Mouse (Mus musculus): ENCODE measurements around the gene Atp2b2.

The Atp2b2 gene

DNA sequence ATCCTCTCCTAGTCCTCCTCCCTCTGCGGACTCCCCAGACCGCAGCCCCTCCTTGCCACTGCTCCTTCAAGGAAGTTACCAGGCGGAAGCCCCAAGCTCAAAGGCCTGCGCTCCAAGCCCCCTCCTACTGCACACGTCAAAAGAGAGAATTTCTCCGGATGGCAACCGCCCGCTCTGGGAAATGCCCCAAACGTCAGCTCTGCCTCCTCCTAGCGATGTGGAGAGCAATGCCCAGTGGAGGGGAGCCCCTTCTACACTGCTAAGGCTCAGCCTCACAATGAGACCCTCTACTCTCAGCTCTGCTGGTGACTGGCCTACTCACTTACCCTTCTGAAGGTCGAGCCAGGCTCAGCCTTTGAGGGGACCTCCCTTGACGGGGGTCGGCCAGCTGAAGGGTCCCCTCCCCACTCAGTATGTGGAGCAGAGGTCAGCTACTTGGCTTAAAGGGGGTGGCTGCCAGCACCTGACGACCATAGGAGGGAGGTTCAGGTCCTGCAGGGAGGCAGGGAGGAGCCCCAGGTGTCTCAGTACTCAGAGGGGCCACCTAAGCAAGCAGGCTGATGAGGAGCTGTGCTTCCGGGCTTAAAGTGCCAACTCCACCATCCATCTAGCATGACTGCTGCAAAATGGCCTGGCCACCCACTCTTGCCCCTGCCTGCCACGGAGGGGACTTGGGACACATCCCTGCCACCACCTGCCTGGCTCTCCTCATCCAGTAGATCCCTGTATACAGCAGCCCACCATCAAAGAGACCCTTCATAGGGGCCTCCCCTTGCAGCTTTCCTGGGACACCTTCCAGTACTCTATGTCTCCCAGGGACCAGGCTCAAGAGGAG lies 152.2 kb downstream of the Atp2b2 start:
- CTCF ChIA-PET: interaction anchor here (0.6 kb wide), 1 partner anchor 820 kb away, joined by 4 read pairs; no protein-coding TSS in a partner anchor

DNA sequence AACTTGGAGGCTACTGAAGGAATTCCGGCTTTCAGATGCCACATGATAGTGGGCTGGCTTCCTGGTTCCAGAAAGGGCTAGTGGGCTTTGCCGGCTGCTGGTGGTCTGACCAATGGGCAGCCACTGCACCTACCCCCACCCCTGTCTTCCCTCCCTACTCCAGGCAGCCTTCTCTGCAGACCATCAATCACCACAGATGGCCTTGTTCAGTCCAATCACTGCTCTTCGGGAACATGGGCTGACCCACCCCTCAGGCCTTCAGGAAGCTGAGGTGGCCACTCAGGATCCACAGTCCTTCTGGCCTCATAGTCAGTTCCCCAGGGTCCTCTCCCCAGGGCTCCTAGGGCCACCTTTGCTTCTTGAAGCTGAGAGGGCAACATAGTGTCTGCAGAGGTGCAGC lies 153.2 kb downstream of the Atp2b2 start:
- CTCF ChIA-PET: no interaction called here

DNA sequence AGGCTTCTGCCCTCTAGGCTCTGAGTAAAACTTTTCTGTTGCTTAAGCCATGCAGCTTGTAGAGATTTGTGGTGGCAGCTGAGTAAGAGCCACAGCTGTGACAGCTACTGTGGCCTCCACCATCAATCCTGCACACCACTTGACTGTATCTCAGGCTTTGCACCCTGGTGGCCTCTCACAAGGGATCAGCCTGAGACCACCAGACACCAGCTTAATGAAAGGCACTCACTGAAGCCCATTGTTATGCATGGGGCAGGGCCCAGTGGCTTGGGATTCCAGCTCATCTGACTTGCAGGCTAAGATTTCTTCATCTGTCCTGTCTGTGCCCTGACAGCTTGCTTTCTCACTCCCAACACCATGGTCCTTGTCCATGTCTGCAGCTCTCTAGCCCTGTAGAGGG lies 155.5 kb downstream of the Atp2b2 start:
- CTCF ChIA-PET: no interaction called here

DNA sequence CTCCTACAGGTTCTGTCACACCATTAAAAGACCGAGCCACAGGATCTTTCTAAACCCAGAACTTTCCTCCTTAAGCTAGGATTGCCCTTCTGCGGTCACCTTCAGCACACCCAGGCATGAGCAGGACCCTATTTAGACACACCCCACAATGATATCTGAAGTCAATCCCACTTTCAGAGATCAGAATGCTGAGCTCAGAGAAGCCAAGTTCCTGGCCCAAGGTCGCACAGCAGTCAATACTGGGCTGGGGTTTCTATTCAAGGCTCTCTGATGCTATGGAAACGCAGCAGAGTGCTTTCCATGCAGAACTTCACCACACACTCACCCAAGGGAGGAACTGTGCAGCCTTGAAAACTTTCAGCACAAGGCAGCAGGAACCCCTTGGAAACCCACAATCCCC lies 157.6 kb downstream of the Atp2b2 start:
- CTCF ChIA-PET: no interaction called here

DNA sequence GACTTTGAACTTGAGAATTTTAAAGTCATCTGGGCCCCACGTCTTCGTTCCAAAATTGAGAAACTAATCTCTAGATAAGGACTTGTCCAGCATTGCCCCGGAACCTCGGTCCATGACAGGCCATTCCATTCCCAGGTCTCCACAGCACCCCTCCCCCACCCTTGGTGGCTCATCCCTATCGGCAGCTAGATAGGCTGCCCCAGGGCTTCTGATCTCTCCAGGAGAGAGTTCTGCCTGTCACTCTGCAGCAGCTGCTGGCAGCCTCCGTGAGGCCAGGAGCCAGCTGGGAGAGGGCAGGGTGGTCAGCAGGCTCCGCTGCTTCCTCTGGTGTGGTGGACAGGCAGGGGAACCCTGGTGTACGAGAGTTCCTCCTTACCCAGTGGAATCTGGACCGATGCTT lies 159.2 kb downstream of the Atp2b2 start:
- CTCF ChIA-PET: no interaction called here

DNA sequence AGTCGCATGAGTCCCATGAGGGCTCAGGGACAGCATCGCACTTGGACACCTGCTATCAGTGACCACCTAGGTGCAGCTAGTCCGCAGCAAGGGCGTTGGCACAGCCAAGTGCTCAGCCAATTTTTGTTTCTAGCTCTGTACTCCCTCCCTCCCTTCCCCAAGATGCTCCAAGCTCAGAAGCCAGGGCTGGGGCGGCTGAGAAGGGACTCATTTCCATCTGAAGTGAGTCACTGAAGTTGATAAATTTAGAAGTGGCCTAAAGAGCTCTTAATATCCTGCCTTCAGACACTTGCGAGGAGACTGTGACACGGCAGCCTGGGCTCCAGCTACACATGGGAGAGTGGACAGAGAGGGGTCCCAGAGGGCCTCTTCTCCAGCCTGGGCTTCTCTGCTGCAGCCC lies 160.0 kb downstream of the Atp2b2 start:
- CTCF ChIA-PET: no interaction called here

DNA sequence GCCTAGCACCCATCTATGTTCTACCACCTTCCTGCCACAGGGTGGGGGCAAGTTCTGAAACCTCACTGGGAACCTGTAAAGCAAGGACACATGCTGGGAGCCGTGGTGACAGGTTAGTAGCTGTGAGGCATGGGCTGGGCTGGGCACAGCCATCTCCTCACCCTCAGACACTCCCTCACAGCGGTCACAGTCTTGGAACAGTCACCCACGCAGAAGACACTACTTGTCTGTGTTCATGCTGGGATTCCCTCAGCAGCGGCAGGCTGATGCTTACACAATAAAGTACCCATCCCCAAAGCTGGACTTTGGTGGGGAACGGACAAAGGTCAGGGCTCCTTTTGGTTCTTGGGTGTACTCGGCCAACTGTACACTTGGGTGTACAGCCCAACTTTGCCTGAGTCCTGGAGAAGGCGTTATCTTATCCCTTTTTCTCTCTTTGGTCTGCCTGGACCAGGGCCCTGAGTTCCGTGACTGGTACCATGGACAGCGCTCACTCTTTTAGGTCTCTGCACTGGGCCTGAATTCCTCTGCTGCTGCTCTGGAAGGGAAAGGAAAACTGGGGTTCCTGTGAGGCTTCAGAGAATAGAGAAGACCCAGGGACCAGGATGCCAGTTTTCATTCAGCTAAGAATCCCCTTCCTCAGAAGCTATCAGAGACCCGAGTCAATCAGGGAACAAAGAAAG lies 160.7 kb downstream of the Atp2b2 start:
- CTCF ChIA-PET: no interaction called here

DNA sequence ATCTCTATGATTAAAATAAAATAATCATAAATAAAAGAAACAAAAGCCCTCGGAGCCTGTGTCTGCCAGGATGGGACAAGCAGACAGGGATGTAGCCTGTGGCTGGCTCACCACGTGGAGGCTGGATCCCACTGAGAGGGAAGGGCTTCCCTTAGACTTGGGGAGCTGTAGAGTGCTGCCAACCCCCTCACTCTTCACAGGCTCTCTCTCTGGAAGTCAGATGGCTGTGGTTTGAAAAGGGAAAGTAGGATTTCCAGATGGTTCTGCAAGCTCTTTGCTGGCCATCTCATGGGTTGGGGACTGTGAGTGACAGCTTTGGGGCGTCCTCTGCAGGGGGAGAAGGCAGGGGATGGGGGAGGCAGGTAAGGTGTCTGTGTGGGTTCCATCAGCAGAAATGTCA lies 163.0 kb downstream of the Atp2b2 start:
- CTCF ChIA-PET: interaction anchor here (0.6 kb wide), 1 partner anchor 440 kb away, joined by 3 read pairs; no protein-coding TSS in a partner anchor

DNA sequence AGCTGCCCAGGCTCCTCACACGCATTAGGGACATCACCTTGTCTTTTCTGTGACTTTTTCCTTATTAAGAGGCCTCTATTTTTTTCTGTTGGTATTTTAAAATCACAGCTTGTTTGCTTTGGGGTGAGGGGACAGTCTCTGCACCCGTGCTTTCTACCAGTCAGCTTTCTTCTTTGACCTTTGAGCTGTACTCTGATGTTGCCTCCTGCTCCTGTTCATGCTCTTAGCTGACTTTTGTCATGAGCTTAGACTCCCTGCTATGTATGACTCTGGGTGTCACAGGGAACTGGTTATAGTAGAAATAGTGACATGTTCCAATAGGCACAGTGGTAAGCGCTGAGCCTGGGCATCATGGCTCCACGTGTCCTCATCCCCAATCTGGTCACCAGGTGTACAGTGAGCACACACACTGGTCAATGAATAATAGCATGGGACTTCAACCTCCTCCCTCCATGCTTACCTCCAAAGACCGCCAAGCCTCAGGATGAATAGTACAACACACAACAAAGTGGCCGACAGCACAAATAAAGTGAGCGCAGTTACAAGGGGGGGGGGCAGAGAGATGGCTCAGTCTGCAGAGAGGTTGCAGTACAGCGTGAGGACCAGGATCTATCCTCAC lies 163.8 kb downstream of the Atp2b2 start:
- CTCF ChIA-PET: no interaction called here

DNA sequence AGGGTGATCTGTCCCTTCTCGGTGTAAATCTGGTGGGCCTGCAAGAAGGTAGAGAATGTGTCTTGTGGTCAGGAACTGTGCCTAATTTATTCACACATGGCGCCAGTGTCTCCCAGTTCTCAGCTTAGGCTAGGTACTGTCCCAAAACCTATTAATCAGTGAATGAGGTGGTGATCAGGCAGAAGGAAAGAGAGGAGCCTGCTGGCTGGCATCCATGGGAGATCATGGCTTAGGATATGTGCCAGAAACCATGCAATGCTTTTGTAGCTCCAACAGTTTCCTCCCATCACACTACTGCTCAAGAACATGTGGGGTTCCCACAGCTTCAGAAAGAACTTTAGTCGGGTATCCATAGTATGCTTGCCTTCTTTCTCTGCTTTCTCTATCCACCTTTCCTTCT lies 165.8 kb downstream of the Atp2b2 start:
- CTCF ChIA-PET: no interaction called here

DNA sequence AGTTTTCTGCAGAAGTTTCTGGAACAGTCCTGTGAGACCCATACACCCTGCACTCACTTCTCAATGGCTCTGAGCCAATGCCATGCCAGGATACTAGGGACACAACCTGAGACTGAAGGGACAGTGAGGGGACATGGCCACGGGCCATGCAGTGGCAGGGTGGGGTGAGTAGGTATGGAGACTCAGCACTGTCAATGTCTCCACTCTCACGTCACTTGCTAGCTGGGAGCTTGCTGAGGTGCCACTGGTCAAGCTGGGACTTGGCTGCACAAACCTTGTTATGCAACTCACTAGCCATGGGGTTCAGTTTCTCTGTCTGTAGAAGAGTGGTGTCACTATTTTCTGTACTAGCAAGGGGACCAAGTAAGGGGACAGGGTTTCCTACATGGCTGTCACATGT lies 167.2 kb downstream of the Atp2b2 start:
- CTCF ChIA-PET: no interaction called here

DNA sequence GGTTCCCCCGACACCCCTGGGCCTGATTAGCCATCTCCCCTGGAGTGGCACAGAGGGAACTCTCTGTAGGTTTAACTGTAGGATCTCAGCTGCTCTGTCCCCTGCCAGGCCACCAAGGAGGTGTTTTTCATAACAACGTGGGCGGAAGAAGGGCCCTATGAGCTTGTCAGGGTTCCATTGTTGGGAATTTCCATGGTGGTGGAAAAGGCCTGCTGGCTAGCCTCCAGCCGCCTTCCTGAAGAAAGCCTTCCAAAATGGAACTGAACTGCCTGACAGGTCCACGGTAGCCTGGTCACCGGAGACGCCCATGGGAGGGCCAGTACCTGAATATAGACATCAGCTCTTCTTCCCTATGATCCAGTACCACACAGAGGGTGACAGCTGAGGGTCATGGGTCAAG lies 169.8 kb downstream of the Atp2b2 start:
- CTCF ChIA-PET: no interaction called here

DNA sequence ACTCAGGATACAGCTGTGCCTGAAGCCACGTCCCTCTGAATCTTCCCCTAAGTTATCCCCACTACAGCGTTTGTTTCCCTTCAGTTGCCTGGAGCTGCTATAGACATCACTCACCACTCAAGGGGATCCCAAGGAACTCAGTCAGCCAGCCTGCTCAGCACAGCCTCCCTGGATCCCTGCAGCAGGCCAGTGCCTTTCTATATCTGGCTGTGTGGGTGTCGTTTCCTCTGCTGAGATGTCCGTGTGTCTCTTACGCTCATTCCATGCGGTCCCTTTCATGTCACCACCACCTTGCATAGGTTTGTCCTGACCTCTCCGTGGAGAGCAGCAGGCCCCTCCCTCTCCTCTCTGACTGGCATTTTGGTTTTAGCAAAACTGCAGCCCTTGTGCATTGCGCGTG lies 171.6 kb downstream of the Atp2b2 start:
- CTCF ChIA-PET: no interaction called here

DNA sequence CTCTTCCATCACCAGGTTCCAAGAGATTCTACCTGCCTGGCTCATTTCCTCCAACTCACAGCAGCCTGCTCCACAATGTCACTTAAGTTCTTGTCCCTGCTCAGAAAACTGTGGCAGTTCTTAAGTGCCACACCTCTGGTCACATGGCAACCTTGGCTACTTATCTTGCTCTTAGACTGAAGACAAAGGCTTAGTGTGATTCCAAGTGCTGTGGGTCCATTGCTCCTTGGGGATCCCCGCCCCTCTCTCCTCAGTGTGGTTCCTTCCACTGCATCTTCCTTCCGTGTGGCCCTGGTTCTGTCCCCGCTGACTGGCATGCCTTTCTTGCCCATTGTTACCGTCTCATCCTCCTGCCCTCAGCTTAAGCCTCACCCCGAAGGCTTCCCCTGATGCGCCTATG lies 173.9 kb downstream of the Atp2b2 start:
- CTCF ChIA-PET: no interaction called here

DNA sequence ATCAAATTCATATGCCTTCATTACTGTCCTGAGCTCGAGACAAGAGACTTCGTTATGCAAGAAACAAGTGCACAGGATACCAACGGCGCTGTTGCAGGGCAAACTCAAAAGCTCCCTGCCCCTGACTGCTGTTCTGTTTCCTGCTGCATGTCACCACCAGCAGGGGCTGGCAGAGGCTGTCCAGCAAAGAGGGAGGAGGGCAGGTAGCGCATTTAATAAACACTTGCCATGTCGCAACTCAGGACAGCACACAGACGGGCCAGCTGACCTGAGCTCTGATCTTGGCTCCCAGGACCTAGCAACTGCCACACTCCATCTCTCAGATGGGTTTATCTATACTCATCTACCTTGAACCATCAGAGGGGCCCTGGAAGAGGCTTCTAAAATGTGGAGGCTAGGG lies 176.7 kb downstream of the Atp2b2 start:
- CTCF ChIA-PET: no interaction called here

DNA sequence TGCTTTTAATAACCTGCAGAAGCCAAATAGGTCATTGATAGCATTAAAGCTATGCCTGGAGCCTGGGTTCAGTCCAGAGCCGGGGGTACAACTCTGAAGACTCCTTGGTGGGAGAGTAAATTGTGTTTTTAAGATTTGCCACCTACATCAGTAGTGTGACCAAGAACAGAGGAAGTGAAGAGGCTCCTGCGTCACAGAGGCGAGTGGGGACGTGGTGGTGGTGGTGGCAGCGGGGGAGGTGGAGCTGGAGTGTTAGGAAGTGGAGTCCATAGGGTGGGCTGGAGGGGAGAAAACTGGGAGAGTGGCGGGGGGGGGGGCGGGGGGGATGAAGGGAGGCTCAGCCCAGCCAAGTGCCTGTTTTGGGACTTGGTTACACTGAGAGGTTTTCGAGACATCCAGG lies 177.6 kb downstream of the Atp2b2 start:
- CTCF ChIA-PET: no interaction called here

DNA sequence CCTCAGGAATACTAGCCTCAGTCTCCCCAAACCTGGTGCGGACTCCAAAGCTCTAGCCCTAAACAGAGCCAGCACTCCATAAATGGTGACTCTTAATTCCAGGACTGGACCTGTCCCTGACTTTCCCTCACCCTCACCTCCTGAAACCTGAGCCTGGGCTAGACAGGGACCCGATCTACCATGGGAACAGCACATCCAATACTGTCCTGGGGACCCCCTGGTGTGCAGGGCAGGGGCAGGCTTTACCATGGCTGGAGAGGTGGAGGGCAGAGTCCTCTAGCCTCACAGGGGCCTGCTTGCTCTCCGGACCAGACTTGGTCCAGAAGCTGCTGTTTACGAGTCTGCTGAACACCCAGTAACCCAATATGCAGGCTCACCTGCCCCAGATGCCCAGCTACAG lies 179.5 kb downstream of the Atp2b2 start:
- CTCF ChIA-PET: interaction anchor here (0.6 kb wide), 1 partner anchor 370 kb away, joined by 4 read pairs; no protein-coding TSS in a partner anchor

DNA sequence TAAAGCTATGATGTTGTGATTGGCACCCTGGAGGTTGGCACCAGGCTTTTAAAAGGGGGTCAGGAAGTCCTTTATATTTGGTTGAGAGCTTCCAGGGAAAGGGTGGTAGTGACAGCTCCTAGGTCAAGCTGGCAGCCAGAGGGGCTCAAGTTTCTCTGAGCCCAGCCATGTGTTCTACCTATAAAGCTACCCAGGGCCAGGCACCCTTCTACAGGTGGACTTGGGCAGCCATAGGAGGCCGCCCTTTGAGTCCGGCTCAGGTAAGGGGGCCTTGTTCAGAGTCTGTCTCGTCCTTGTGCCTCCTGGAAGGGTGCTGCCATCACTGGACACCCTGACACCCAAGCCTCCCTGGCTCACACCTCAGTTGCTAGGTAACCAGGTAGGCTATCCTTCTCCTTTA lies 180.5 kb downstream of the Atp2b2 start:
- CTCF ChIA-PET: no interaction called here

DNA sequence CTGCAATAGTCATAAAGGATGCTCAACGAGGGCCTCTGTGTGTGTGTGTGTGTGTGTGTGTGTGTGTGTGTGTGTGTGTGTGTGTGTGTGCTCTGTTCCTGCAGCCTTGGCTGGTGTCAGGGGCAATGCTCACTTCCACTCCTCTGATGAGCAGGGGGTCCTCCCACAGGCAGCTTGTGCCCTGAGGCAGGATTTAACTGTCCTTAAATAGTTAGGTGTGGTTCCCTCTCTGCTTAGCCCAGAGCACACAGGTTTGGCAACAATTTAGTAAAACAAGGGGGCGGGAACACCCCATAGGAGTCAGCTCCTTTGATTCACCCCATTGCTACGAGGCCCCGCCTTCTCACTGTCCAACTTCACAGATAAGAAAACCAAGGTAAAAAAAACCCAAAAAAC lies 181.0 kb downstream of the Atp2b2 start:
- CTCF ChIA-PET: no interaction called here

DNA sequence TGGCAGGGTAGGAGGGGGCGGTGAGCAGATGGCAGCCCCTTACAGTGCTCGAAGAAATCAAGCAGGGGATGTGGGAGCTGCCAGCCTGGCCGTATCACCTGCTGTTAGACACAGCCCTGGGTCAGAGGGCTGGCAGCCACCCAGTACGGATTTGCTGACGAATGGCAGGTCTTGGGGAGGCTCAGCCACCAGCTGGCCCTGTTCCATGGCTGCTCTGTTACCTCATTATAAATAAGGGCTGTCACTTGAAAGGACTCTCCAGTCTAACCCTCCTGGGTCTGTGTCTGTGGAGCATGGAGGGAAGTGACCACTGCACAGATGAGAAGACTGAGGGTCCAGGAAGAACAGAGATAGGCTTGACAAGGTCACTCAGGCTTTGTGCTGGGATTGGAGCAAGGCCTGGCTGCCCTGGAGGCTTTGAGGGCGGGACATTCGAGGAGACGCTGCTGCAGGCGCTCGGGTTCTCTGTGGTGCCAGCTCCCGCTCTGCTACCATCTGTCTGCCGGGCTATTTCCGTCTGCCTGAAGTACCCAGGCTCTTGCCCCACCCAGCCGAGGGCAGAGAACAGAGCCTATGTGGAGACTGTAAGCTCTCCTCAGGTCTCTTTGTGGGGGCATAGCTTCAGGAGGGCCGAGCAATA lies 181.6 kb downstream of the Atp2b2 start:
- CTCF ChIA-PET: no interaction called here

DNA sequence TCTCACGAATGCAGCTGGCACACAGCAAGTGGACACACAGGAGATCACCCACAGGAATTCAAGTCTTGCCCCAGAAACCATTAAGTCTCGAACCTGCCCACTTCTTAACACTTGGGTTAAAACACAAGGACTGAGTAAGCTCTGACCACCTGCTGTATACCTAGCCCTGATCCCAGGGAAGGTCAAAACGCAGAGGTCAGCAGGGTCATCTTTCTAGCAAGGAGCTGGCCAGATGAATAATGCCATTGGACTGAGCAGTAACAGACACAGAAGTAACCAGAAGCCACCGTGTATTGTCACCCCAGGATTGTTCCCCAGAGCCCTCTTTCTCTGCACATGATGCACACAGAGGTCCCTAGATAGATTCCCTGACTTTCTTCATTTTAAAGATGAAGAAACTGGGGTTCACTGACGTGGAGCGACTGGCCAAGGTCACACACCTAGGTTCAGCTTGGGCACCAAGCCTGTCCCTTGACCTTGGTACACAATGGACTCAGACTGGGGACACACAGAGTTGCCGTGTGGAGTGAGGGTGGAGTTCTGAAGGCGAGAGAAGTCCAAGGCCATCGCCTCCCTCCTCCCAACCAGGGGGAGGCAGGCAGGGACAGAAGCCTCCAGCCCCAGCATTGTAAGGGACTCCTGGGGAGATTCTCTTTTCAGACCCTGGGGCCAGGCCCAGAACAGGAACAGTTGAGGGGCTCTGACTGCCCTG lies 182.2 kb downstream of the Atp2b2 start:
- CTCF ChIA-PET: no interaction called here

DNA sequence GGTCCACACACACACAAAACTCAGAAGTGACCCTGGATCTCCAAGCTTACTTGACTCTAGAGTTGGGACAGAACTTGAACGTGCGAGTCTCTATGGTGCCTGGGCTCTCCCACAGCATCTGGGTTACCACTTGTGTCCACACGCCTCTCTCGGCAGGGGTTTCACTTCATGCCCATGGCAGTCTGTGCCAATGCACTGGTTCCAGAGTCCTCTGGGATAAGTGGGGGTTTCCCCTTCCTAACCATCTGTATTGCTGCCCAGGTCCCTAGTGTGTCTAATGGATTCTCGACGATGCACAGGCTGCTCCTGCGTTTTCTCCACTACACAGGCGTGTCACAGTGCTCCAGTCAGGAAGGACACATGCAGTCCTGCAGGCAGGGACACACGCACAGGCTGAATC lies 184.1 kb downstream of the Atp2b2 start:
- CTCF ChIA-PET: no interaction called here

Measured in spleen, embryonic (tissue).